Mouse (Mus musculus) granulocyte monocyte progenitor cell, adult 5-6 weeks (primary cell): Measurements from ENCODE around the gene Ksr2. TPM values are rescaled to one million over a fixed set of nuclear protein-coding genes. Genes with fewer than 3 reads are reported as not detected.

Experiments
- ATAC-seq: replicated peaks from 2 replicates; pipeline ENCODE4 v1.8.0; 2016; ENCODE audit warnings: mild to moderate bottlenecking, moderate TSS enrichment, inconsistent platforms; ENCODE audit not compliant: poor library complexity, severe bottlenecking
- total RNA-seq, 2 experiments: library from RNA; stranded (forward) in 1 of 2; stranded (reverse) in 1 of 2; fragments of 200-712, 200-1000 nt in 1 of 2; fragments of >200 nt in 1 of 2; fragmentation: Nextera tagmentation in 1 of 2; gene quantifications; 2 replicates each; pipeline ENCODE4 v1.2.3; 2014 to 2017

Ksr2 gene
- 0.49 and 2.0 TPM in 2 replicates for total RNA-seq (2014; fragmentation: Nextera tagmentation)
- total RNA-seq (2017): 0.09 and 0.21 TPM in 2 replicates

DNA sequence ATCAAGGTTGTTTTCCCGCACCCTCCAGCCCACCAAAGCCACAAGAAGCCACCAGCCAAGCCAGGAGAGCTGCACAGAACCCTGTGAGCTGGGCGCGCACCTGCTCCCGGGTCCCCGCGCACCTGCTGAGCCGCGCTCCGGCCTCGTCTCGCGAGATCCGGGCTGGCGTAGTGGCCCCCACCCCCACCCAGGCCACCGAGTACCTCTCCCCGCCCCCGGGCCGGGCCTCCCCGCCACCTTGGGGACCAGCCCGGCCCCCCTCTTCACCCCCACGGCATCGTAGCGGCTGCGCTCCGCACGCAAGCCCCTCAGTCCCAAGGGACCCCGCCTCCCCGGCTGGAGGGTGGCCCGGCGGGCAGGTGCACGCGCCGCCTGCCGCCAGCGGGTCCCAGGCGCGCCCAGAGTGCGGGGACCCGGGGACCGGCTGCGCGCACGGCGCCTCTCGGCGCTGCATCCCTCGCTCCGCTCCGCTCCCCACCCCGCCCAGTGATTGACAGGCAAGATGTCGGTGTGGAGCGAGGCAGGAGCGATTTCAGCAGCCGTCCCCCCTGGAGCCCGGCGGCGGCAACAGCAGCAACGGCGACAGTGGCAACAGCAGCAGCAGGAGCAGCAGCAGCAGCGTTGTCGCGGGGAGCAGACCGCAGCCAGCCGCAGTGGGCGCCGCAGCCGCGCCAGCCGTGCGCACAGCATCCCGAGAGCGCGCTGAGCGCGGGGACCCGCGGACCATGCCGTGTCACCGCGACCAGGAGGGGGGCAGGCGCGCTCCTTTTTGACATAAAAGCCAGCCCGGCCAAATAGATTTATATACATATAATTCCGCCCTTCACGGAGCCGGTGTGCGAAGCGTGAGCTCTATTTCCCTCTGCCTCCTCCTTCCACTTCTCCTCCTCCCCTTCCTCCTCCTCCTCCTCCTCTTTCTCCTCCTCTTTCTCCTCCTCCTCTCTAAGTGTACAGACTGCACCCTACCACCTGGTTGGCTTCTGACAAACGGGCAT lies at the start of gene Ksr2:
Gene Ksr2 (plus strand): TSS at position 494 of the 995 bp plus-strand sequence.
- peak; percentile 36 for ATAC-seq

DNA sequence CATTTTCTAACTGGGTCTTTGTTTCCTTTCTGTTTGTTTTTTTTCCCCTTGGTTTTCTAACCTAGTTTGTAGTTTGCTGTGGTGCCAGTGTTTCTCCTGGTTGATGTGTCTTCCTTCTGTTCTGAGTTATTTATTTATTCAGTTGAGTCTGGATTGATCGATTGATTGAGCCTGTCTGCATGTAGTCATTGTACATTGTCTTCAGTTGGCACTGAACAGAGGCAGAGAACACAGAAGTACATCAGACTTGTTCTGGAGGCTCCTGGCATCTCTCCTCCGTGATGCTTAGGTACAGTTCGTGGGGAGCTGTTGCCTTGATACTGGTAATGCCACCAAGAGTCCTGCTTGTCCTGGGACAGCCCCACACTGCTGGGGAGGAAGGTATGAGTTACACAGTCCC lies 49.0 kb upstream of the Ksr2 start:
- ATAC-seq: no peak

DNA sequence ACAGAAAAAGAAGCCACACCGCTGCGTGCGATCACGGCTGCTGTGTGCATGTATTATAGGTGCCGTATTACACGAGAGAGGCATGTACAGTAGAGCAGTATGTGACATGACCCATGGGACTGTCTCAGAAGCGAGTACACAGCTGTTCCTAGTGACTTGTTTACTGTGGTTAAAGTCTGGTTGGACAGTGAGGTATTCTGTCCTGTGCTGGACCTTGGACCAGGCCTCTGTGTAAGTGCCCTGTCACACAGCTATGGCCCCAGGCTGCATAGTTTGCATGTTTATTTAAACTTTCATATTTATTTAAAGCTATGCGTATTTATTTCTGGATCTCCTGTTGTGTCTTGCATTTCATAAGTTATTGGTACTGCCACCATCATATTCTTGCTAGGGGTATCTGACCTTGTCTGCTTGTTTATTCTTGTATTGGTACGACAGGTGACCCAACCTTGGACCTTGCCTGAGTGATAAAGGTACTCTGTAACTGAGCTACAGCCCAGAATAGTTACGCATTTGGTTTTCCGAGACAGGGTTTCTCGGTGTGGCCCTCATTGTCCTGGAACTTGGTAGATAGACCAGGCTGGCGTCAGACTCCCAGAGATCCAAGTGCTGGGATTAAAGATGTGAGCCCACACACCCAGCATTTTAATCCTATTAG lies 47.8 kb upstream of the Ksr2 start:
- ATAC-seq: no peak

DNA sequence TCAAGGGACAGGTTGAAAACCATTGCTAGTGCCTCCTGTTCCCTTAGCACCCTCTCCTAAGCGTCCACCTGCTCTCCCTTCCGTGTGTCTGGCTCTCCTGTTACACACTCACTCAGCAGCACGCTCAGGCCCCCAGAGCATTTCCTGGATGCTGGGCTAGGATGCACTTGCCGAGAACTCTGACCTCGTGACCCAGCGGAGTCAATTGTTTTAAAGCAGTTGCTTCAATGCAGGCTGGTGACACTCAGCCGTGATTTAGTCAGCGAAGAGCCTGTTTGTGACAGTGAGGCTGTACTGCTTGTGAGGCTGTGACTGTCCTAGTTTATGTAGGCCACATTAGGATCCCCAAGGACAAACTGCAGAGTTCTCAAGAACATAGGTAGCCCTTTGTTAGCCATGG lies 46.6 kb upstream of the Ksr2 start:
- no peak for ATAC-seq

DNA sequence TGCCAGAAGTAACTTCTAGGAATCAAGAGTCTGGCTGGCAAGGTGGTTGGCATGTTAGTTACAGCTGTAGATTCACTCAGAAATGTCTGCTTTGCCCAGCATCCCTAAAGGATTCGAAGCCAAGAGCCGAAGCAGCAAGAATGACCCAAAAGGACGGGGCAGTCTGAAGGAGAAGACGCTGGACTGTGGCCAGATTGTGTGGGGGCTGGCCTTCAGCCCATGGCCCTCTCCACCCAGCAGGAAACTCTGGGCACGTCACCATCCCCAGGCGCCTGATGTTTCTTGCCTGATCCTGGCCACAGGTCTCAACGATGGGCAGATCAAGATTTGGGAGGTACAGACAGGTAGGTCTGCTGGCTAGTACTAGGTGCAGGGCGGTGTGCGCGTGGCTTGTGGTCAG lies 43.2 kb upstream of the Ksr2 start:
- ATAC-seq: no peak

DNA sequence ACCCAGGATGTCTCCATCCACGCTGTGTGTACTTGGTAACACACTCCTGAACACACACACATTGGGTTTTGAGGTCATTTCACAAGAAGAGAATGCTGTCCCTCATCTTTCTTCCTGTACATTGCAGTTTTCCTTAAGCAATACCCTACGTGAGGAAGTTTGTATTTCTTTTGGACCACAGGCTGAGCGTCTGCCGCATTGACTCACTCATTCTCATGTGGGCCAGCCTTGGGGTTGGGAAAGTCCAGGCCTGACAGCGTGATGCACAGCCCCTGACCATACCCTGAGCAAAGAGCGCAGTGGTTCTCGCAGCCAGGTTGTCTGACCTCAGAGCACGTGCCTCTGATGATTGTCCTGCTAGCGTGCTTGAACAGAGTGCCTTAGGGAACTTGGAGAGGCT lies 40.4 kb upstream of the Ksr2 start:
- ATAC-seq: peak; percentile 68

DNA sequence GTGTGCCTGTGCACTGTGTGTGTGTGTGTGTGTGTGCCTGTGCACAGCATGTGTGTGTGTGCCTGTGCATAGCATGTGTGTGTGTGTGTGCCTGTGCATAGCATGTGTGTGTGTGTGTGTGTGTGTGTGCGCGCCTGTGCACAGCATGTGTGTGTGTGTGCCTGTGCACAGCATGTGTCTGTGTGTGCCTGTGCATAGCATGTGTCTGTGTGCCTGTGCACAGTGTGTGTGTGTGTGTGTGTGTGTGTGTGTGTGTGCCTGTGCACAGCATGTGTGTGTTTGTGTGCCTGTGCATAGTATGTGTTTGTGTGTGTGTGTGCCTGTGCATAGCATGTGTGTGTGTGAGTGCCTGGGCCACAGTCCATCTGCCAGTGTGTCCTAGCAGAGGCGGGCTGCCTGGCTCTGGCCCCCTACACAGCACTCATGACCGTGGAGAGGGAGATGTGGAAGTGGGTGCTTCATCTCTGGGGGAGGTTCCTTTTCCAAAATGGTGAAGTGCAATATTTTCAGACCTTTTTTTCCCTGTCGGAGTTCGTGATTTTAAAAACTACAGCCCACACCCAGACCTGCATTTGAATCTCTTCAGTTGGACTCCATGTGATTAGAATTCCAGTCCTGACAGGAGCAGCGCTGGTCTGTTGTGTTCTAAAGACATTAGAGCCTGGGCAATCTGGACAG lies 39.3 kb upstream of the Ksr2 start:
- ATAC-seq: peak; percentile 19

DNA sequence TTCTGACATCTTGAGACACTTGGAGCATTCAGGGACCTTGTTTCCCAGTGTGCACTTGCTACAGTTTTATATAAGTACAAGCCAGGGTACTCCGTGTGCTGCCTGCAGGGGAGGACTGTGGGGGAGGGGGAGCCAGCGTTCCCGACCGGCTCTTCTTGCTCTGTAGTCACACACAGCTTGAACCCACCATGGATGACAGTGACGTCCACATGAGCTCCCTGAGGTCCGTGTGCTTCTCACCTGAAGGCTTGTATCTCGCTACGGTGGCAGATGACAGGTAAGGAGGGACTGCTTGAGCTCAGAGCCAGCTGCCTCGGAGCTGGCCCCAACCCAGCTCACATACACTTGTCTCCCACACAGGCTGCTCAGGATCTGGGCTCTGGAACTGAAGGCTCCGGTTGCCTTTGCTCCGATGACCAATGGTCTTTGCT lies 37.5 kb upstream of the Ksr2 start:
- ATAC-seq: no peak

DNA sequence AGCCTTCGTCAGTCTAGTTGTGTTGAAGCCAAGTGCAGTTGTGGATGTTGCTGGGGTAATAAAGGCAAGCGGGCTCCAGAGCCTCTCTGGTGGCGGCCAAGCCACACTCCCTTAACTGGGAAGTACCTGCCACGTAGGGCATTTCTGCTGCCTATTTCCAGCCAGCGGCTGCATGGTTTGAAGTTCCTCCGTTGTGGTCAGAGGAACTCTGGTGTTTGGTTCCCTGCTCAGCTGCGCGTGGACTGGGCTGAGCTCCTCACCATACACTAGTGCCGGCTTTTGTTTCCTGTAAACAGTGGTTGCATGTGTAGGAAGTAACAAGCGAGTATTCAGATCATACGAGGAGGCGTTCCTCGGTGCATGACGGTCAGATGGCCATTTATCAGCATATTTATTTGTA lies 36.1 kb upstream of the Ksr2 start:
- ATAC-seq: peak; percentile 54

DNA sequence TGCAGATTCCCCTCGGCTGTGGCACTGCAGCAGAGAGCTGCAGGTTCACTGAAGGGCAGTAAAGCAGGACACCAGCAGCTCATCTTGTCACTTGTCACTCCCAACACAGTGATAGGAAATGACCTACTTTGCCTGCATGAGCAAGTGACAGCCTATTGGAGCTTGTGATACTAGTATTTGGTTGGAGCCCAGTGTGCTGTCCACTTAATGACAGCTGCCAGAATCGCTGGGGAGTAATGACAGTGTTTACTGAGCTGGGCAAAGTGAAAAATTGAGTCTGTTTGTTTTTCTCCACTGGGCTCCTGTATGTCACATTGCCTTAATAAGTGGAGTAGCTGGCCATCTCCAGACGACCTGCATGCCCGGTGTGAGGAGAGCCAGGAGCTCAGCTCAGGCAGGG lies 33.6 kb upstream of the Ksr2 start:
- no peak for ATAC-seq

DNA sequence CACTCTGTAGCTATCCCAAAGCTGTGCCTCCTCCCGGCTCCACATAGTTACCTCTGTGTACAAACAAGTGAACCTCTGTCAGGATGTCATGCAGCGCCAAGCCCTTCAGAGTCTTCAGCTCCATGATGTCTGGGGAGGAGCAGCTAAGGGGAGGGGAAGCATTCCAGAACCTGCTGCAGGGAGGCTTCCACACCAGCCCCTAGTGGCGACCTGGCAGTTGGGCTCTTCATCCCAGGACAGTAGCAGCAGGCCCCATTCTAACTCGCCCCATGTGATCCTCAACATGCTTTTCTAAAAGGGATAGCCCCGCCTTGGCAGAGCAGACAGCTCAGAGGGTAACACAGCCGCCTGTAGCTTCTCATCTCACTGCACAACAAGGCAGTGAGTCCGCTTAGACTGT lies 32.0 kb upstream of the Ksr2 start:
- no peak for ATAC-seq

DNA sequence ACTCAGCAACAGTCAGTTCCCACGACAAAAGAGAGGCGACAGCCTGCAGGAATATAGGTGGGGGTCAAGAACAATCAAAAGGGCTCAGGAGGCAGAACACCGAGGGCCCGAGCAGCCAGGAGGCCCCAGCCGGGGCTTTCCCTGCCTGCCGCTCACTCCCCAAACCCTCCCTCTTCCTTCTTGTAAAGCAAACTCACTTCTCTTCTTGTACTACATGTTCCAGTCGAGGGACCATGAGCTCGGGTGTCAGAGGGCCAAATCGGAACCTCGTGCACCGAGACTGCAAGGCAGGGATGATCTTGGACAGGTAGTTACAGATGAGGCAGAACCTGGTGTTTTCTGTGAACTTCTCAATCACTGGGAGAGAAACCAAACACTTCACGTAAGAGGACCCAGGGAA lies 30.6 kb upstream of the Ksr2 start:
- ATAC-seq: no peak

DNA sequence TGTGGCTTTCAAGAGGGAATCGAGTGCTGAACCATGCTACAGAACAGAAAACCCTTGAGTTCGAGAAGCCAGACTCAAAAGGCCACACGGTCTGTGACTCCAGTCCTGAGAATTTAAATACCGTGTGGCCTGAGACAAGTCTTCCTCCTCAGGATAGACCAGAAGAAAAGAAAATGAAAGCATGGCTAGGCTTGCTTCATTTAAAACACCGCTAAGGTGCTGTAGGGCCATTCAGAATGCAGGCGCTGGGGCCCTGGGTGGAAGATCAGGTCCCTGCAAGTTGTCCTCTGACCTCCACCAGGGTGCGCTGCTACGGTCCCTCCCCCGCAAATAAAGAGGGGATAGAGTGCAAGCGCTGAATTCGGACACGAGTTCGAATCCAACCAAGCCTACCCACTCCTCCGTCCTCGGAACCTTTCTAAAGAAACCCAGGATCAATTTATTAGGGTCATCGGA lies 25.5 kb upstream of the Ksr2 start:
- peak; percentile 71 for ATAC-seq

DNA sequence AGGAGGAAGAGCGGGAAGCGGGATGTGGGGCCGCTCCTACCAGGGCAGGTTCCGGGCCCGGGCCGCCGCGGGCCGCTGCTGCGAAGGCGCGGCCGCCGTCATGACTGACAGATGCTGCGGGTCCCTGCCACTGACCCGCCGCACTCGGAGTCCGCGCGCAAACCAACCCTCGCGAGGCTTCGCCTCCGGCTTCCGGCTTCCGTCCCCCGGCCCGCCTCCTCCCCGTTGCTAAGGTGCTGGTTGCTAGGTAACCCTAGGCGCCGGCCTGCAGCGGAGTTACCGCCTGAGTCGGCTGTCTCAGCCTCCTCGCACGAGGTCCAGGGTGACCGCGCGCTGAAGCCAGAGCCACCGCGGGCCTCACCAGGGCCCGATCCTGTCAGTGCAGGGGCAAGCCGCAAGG lies 24.9 kb upstream of the Ksr2 start, which contains the start of gene Rfc5:
Gene Rfc5 (minus strand): TSS at position 171 of the 400 bp plus-strand sequence.
- peak; percentile 97 for ATAC-seq

DNA sequence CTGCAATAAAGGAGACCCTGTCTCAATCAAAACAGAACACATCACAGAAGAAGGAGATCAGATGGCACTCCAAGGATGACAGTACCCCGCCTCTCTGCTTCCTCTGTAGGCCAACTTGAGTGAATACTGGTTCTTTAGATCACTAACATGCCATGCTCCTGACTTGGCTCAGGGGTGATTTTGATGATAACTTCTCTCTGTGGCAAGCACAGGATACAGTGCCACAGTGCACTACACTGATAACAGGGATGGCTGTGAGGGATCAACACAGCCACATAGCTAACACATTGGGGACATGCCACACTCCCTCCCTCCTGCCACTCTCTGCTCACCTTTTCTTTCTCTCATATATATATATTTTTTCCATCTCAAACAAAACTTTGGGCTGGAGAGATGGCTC lies 22.9 kb upstream of the Ksr2 start:
- no peak for ATAC-seq

DNA sequence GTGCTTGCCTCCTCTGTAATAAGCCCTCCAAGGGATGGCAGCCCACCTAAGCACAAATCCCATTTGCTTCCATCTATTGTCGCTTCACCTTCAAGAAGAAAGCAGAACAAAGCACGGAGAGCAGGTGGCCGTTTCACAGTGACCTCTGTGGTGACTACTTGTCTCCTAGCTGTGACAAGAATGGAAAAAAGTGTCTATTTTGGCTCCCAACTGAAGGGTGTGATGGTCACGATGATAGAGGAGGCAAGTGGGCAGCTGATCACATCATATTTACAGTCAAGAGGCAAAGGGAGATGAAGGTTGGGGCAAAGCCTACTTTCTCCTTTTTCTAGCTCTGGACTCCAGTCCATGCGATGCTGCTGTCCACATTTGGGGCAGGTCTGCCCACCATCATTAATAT lies 18.0 kb upstream of the Ksr2 start:
- no peak for ATAC-seq

DNA sequence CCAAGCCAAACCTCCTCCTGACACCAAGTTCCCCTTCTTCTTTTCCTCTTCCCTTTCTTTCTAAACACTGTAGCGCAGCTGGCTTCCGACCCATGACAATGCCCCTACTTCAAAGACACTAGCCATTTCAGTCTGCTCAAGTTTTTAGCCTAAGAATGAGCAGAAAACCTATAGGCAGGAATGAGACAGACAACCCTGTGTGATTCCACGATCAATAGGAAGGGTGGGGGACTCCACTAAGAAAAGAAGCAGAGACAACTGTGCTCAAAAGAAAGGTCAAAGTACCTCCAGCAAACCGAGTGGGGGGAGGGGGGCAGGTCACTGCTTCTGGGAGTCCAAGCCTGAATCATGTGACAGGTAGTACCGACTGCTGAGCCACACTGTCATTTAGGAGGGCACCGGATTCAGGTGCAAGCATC lies 17.2 kb upstream of the Ksr2 start:
- ATAC-seq: peak; percentile 84

DNA sequence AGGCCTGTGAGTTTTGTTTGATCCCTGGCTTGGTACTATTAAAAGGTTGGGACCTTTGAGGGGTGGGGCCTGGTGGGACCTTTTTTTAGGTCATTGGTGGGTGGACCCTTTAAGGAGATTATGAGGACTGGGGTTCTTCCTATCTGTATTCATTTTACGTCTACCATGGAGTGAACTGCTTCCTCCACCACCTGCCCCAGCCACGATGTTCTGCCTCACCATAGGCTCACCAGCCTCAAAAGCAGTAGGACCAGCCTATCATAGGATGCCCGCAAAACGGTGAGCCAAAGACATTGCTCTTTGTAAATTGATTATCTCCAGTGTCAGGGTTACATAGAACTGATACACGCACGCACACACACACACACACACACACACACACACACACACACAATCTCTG lies 16.4 kb upstream of the Ksr2 start:
- no peak for ATAC-seq

DNA sequence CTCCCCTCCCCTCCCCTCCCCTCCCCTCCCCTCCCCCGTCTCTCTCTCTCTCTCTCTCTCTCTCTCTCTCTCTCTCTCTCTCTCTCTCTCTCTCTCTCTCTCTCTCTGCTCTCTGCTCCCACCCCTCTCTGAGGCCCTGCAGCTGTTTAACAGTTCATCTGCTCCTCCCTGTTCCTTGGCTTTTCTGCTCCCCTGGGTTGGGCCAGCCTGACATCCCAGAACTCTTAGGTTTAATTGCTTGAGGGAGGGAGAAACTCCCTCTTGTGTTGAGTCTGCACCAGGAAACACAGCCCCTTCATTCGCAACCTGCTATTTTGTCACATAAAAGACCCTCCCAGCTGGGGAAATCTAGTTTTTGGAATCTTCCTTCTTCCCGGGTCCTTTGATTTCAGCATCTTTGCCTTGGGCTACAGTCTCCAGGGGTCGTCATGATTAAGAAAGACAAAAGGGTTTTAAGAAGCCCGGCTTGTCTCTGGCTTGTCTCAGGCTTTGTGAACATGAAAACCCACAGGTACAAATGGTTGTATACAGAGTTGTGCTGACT lies 15.7 kb upstream of the Ksr2 start:
- ATAC-seq: no peak

DNA sequence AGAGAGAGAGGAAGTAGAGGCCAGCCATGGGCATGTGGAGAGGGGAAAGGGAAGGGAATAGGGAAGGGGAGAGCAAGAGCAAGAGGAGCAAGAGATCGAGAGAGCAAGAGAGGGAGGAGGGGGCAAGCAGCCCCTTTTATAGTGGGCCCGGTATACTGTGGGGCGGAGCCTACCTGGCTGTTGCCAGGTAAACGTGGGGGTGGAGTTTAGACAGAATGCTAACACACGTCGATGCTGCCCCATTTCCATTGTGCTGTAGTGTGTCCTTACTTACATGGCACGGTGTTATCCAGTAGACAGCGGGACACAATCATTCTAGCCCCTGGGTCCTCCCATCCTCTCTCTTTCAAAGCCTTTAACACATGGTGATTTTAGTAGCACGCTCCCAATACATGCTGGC lies 14.5 kb upstream of the Ksr2 start:
- no peak for ATAC-seq
